Mouse (Mus musculus) brain, embryonic 14.5 days (tissue): ENCODE measurements at regions not wholly inside any gene's neighbourhood (a gene's known extent, or its start where the extent isn't known, plus 50 kb on each side); places are given as distances from the start of the nearest gene placed in this dataset.
"Not testable (repeated sequence)": the region's sequence is repeated elsewhere in the genome, so short reads cannot be mapped to it uniquely, and the experiment has no call there.

Experiments
- CTCF ChIP-seq: fragments of 200-500 bp; IDR thresholded peaks from 2 replicates; pipeline ENCODE4 v1.5.1; 2012; ENCODE audit warnings: inconsistent platforms, mild to moderate bottlenecking, moderate library complexity, borderline replicate concordance; ENCODE audit not compliant: insufficient read depth, insufficient read length; ENCODE audit errors: extremely low read depth
- POLR2A ChIP-seq: fragments of 200-500 bp; IDR thresholded peaks from 2 replicates; pipeline ENCODE4 v1.6.1; 2012; ENCODE audit warnings: mild to moderate bottlenecking, inconsistent platforms, borderline replicate concordance; ENCODE audit not compliant: poor library complexity, insufficient read depth, insufficient read length, severe bottlenecking; ENCODE audit errors: extremely low read depth

DNA sequence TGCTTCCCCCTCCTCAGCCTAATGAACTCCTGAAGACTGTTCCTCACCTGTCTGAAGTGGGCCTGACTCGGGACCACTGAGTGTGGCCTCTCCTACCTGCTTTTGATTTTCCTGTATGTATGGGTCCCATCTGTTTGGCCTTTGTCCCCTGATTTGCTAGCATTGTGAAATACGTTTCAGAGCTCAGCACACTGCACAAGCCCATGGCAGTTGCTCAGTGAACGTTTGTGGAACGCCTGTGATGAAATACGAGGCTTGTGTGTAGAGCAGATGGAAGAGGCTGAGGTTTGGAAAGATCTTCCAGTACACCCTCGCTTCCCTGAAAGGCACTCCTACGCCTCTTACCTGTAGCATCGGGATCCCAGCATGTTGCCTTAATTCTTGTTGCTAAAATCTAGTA lies 106.1 kb downstream of the Samd9l start:
- TF ChIP-seq CTCF, POLR2A: not testable (repeated sequence)
